Mouse (Mus musculus): Measurements from ENCODE around the gene Aqp7. TPM values are rescaled to one million over a fixed set of nuclear protein-coding genes. Genes with fewer than 3 reads are reported as not detected.
"Not testable (repeated sequence)": the region's sequence is repeated elsewhere in the genome, so short reads cannot be mapped to it uniquely, and the experiment has no call there.

Aqp7 gene
- under 1 TPM in 2 of 3 experiments, not detected in 1; 0.31 to 0.46 TPM for polyA plus RNA-seq (2017; shearing (Covaris generic))

GRCm38 (mm10) chr4:41047524-41048271 lies at the start of gene Aqp7:
Gene Aqp7 (minus strand): TSS chr4:41048139.
- ATAC-seq = no peak

DNA sequence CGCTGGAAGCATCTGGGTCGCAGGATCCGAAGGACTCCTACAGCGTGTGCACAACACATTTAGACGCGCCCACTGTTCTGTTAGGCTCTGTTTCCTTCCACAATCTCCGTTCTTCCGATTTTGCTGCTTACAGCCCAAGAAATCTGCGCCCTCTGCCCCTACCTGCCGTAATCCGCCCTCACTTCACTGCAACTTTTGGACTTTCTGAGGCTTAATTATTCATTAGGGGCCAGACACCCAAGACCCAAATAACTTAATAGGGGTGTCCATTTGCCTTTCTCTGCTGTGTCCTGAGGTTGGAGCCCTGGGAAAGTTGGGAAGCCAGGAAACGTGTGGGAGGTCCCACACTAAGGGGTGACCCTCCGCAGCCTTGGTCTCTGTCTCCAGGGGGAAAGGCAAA lies 49.4 kb upstream of the Aqp7 start:
- no peak for ATAC-seq

GRCm38 (mm10) chr4:41096794-41097193 lies 48.9 kb upstream of the Aqp7 start:
- no peak for ATAC-seq

DNA sequence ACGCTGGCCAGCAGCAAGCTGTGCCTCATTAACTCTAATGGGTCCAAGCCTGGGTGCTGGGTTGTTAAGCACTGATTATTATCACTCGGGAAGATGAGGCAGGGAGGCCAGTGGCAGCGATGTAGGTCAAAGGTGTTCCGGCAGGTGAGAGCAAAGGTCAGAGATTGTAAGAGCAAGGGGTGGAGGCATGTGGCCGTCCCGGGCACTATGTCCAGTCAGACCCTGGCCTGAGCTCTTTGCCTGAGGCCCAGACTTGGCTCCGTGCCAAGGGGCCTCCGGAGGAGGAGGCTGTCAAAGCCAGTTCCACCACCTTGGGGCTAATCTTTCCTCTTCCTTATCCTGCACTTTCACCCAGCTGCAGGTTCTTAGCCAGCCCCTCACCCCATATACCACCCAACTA lies 48.2 kb upstream of the Aqp7 start:
- no peak for ATAC-seq

GRCm38 (mm10) chr4:41094361-41094760 lies 46.4 kb upstream of the Aqp7 start:
- no peak for ATAC-seq

DNA sequence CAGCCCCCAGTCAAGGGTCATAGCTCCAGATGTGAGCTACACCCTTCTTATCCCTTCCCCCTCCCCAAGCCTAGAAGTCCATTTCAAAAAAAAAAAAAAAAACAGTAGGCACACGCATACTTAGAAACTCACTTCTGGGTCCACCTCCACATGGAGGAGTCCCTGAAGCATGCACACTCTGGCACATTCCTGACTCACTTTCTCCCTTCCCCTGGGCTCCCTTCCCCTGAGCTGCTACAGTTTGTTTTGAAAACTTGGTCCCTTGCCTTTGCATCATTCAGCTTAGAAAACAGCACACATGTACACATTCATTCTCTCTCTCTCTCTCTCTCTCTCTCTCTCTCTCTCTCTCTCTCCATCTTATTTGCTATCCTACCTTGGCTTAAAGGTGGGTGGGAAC lies 45.0 kb upstream of the Aqp7 start:
- no peak for ATAC-seq

DNA sequence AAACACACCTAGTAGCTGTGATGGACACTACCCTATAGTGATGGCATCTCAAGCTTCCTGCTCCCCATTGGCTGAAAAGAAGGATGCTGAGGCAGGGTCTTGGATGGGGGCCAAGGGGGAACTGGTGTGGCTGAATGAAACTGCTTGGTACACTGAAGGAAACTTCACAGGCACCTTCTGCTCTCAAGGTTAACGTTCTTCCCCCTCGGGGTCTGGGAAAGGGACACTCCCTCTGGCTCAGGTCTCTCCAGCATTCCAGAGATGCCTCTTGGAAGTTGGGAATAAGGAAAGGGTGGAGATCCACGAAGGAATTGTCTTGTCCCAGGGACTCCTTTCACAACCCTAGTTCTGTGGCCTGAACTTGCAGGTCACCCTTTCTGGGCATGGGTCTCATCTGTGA lies 43.5 kb upstream of the Aqp7 start:
- ATAC-seq = no peak

GRCm38 (mm10) chr4:41089705-41090104 lies 41.8 kb upstream of the Aqp7 start:
- ATAC-seq = no peak

DNA sequence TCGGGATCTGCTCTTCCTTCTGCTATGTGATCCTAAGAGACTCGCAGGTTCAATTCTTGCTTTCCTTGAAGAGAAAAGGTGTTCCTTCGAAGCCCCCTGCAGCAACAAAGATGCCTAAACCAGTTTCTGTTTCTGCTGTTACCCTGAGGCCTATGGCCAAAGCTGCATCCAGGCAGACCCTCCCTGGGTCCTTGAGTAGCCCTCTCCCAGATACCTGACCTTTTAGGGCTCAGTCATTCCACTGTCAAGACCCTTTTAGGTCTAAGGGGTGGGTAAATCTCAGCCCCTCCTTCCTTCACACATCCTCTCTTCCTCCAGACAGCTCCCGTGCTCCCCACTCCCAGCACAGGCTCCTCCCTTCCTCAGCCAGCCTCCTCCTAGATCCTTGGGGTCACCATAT lies 41.2 kb upstream of the Aqp7 start:
- no peak for ATAC-seq

DNA sequence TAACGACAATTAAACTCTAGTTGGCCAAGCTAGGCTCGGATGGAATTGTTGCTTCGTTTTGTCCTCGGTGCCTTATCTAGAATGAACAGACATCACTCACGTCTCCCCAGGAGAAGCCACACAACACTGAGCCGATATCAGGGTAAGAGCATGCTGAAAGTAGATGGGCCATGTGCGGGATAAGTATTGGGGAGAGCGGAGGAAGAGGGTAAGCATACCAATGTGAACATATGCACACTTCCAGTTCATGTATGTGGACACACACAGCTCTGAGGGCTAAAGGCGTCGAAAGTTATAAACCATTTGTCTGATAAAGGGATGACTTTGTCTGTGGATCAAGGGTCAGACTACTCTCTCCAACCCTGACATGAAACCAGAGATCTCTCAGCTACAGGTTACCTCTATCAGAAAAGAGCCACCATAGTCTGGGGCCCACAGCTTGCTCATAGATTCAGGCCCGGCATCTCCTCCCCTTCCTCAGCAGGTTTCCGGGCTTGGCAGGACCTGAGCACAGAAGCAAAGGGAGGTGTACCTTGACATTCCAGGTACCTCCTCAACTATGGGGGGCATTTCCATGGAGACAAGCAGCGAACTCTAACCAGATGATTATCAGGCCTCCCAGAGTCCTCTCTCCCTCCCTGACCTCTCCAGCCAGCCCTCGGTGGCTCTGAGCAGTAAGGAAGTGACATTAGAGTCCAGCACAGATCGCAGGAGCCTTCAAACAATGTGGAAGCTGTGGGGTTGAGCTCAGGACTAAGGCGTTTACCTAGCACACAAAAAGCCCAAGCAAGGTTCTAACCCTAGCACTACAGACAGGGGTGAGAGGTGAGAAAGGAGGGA lies 39.7 kb upstream of the Aqp7 start:
- ATAC-seq = no peak

DNA sequence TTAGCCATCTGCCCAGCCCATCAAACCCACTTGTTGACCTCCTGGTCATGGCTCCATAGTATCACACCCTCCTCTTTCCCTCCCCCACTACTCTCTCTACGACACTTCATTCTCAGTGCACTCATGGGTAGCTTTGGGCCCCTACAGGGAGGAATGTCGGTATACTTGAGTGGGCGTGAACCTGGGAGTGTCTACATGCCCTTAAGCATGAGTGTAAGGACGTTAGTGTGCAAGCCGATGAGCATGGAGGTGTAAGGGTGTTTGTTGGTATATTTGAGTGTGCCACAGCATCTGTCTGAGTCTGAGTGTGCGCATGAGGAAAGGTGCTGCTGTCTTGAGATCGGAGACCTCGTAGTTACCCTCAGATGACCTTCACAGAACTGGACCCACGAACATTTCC lies 39.0 kb upstream of the Aqp7 start:
- ATAC-seq = no peak

- ATAC-seq = no peak
Observed at GRCm38 (mm10) chr4:41084819-41085218, 36.9 kb upstream of the Aqp7 start.

DNA sequence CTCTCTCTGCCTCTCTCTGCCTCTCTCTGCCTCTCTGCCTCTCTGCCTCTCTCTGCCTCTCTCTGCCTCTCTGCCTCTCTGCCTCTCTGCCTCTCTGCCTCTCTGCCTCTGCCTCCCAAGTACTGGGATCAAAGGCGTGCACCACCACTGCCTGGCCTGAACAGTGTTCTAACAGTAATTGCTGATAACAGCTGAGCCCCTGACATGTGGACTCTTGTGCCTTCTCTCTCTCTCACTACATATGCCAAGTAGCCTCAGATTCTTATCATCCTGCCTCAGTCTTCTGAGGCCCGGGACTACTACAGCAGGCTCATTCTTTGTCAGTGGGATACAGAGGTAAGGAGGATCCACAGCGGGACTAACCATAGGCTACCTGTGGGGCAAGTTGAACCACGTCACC lies 34.9 kb upstream of the Aqp7 start:
- not testable (repeated sequence) for ATAC-seq

DNA sequence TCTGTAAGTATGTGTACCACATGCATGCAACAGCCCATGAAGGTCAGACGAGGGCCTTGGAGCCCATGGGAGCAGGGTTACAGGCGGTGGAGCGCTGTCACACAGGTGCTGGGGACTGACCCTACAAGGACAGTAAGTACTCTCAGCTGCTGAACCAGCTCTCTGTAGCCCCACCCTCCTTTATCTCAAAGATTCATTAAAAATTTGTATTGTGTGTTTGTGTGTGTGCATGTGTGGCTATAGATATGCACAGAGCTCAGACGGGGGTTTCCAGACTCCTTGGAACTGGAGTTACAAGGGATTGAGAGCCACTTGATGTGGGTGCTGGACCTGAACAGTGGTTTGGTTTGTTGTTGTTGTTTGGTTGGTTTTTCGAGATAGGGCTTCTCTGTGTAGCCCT lies 33.8 kb upstream of the Aqp7 start:
- ATAC-seq = no peak

DNA sequence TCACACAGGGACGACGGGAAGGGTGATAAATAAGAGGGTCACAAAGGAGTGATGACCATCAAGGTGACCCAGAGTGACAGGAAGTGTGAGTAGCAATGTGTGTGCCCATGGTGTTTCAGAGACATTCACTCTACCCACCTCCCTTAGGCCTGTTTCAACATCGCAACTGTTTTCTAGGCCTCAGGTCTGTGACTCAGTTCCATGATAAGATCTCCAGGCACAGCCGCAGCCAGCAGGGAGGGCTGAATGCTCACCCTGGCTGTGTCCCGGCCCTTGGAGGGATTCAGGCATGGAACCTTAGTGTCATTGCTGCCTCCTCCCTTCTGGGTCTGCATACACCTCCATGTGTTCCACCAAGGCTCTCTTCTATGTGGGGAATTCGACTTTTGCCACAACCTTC lies 30.8 kb upstream of the Aqp7 start:
- no peak for ATAC-seq

GRCm38 (mm10) chr4:41074461-41074860 lies 26.5 kb upstream of the Aqp7 start:
- no peak for ATAC-seq

- ATAC-seq = no peak
Observed at GRCm38 (mm10) chr4:41073008-41073817, 25.3 kb upstream of the Aqp7 start.

GRCm38 (mm10) chr4:41071500-41072429 lies 23.8 kb upstream of the Aqp7 start:
- ATAC-seq = no peak

DNA sequence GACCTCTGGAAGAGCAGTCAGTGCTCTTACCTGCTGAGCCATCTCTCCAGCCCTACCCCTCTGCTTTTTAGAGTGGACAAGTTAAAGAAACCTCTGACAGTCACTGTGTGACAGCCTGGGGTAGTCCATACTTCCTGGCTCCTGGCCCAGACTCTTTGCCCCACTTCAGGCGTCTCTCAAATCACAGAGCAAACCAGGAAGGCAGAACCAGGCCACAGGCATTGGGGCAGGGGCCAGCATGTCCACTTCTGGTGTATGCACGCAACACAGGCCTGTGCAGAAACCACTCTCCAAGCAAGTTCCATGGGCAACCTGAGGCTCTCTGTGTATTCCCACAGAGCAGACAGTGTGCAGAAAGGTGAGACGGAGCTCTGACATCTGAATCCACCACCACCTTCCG lies 17.3 kb upstream of the Aqp7 start:
- ATAC-seq = no peak

GRCm38 (mm10) chr4:41063894-41064673 lies 16.1 kb upstream of the Aqp7 start:
- ATAC-seq = no peak

DNA sequence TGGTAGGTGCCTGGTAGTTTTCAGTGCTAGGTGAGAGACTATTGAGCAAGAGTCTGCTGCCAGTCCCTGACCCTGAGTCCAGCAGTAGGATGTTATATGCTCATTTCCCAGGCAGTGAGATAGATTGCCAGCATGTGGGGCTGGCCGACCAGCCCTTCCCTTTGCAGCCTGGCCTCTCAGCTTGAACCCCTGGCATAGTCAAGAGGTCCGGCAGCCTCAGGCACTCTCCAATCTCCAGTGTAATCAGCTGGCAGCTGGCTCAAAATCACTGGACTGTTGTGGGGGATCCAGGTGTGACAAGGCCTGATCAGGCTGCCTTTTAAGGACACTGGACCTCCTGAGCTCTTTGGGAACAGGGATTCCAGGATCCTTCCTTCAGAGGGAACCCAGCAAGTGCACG lies 15.4 kb upstream of the Aqp7 start:
- no peak for ATAC-seq

Data from inflammation-experienced regulatory T-cells, adult 6 months (primary cell).